Mouse (Mus musculus): ENCODE results near the gene Gh. TPM values are rescaled to one million over a fixed set of nuclear protein-coding genes. Genes with fewer than 3 reads are reported as not detected.

Gh gene
- polyA plus RNA-seq, 1 experiment from 2014 or later: not detected

GRCm38 (mm10) chr11:106260826-106261450, 40.7 kb downstream of the Gh start:
- no peak overlapping the region for H3K27ac ChIP-seq (ENCODE audit: low read depth, low read length)
- no peak overlapping the region for H3K4me2 ChIP-seq (replicated peaks; ENCODE audit: low read depth, low read length)
- 63% methylated on average over 14 of the region's 14 CpGs for WGBS
- no peak overlapping the region for H3K9ac ChIP-seq (ENCODE audit: low read depth, low read length)
- no peaks in the 10 kb centered on the region for H3K9me3 ChIP-seq (ENCODE audit: control insufficient read depth, low read length)
- no peaks in the 10 kb centered on the region for H3K27me3 ChIP-seq (ENCODE audit: control insufficient read depth, insufficient read depth, low read length)
- H3K4me3 ChIP-seq (ENCODE audit: low read length): no peak overlapping the region
- no peak for ATAC-seq (ENCODE audit: low FRiP score, low TSS enrichment)
- H3K36me3 ChIP-seq (ENCODE audit: control insufficient read depth, insufficient read depth, low read length): peaks cover 74% of the 10 kb centered on the region
- H3K4me1 ChIP-seq (ENCODE audit: control insufficient read depth, insufficient read depth, low read length): peaks cover 9% of the 10 kb centered on the region; the same call in 1 of the 2 replicates

GRCm38 (mm10) chr11:106256775-106257174, 44.9 kb downstream of the Gh start:
- Histone ChIP-seq H3K4me1 (ENCODE audit: control insufficient read depth, insufficient read depth, low read length) (peaks cover 15% of the 10 kb centered on the region; the same call in 1 of the 2 replicates), H3K9me3 (ENCODE audit: control insufficient read depth, low read length) (no peaks in the 10 kb centered on the region), H3K27me3 (ENCODE audit: control insufficient read depth, insufficient read depth, low read length) (no peaks in the 10 kb centered on the region), H3K9ac (ENCODE audit: low read depth, low read length) (peak overlapping the region; percentile 86; the same call in 1 of the 2 replicates), H3K36me3 (ENCODE audit: control insufficient read depth, insufficient read depth, low read length) (peaks cover 52% of the 10 kb centered on the region), H3K27ac (ENCODE audit: low read depth, low read length) (no peak overlapping the region), H3K4me3 (ENCODE audit: low read length) (peak overlapping the region; percentile 91), H3K4me2 (replicated peaks; ENCODE audit: low read depth, low read length) (peak overlapping the region; percentile 53)
- 72% methylated on average over 5 of the region's 5 CpGs for WGBS
- ATAC-seq (ENCODE audit: low FRiP score, low TSS enrichment): no peak

- Histone ChIP-seq H3K4me3 (ENCODE audit: low read length) (peak within 1 kb of the TSS; percentile 91), H3K36me3 (ENCODE audit: control insufficient read depth, insufficient read depth, low read length) (peaks cover 52% of the 10 kb centered on the region), H3K27ac (ENCODE audit: low read depth, low read length) (peak within 1 kb of the TSS; percentile 32; the same call in 1 of the 2 replicates), H3K4me2 (replicated peaks; ENCODE audit: low read depth, low read length) (peak within 1 kb of the TSS; percentile 83), H3K9me3 (ENCODE audit: control insufficient read depth, low read length) (no peaks in the 10 kb centered on the region), H3K27me3 (ENCODE audit: control insufficient read depth, insufficient read depth, low read length) (no peaks in the 10 kb centered on the region), H3K4me1 (ENCODE audit: control insufficient read depth, insufficient read depth, low read length) (peaks cover 15% of the 10 kb centered on the region; the same call in 1 of the 2 replicates), H3K9ac (ENCODE audit: low read depth, low read length) (peak within 1 kb of the TSS; percentile 86)
- ATAC-seq (ENCODE audit: low FRiP score, low TSS enrichment): peak; percentile 96
- WGBS: under 1% methylated on average over 42 of the region's 42 CpGs
Measured at GRCm38 (mm10) chr11:106255685-106256451, 45.8 kb downstream of the Gh start, which contains the start of the genes Ftsj3 and Psmc5. TSS of gene Ftsj3 (minus strand) at chr11:106256079. TSS of gene Psmc5 (plus strand) at chr11:106256154.

GRCm38 (mm10) chr11:106255174-106255573, 46.5 kb downstream of the Gh start:
- WGBS: 2% methylated on average over 22 of the region's 22 CpGs
- H3K27me3 ChIP-seq (ENCODE audit: control insufficient read depth, insufficient read depth, low read length): no peaks in the 10 kb centered on the region
- H3K36me3 ChIP-seq (ENCODE audit: control insufficient read depth, insufficient read depth, low read length): peaks cover 56% of the 10 kb centered on the region
- H3K9me3 ChIP-seq (ENCODE audit: control insufficient read depth, low read length): no peaks in the 10 kb centered on the region
- peak overlapping the region; percentile 83 for H3K4me2 ChIP-seq (replicated peaks; ENCODE audit: low read depth, low read length)
- H3K27ac ChIP-seq (ENCODE audit: low read depth, low read length): peak overlapping the region; percentile 32; the same call in 1 of the 2 replicates
- H3K4me3 ChIP-seq (ENCODE audit: low read length): peak overlapping the region; percentile 91
- peak; percentile 28; the same call in 1 of the 2 replicates for ATAC-seq (ENCODE audit: low FRiP score, low TSS enrichment)
- peaks cover 15% of the 10 kb centered on the region; the same call in 1 of the 2 replicates for H3K4me1 ChIP-seq (ENCODE audit: control insufficient read depth, insufficient read depth, low read length)
- H3K9ac ChIP-seq (ENCODE audit: low read depth, low read length): peak overlapping the region; percentile 86

- H3K9ac ChIP-seq (ENCODE audit: low read depth, low read length): peak overlapping the region; percentile 86
- H3K4me3 ChIP-seq (ENCODE audit: low read length): peak overlapping the region; percentile 91
- no peak overlapping the region for H3K27ac ChIP-seq (ENCODE audit: low read depth, low read length)
- H3K4me2 ChIP-seq (replicated peaks; ENCODE audit: low read depth, low read length): peak overlapping the region; percentile 83
- peaks cover 15% of the 10 kb centered on the region; the same call in 1 of the 2 replicates for H3K4me1 ChIP-seq (ENCODE audit: control insufficient read depth, insufficient read depth, low read length)
- H3K36me3 ChIP-seq (ENCODE audit: control insufficient read depth, insufficient read depth, low read length): peaks cover 60% of the 10 kb centered on the region
- H3K27me3 ChIP-seq (ENCODE audit: control insufficient read depth, insufficient read depth, low read length): no peaks in the 10 kb centered on the region
- H3K9me3 ChIP-seq (ENCODE audit: control insufficient read depth, low read length): no peaks in the 10 kb centered on the region
- ATAC-seq (ENCODE audit: low FRiP score, low TSS enrichment): no peak
- WGBS: 25% methylated on average over 2 of the region's 2 CpGs
Measured at GRCm38 (mm10) chr11:106254767-106255166, 46.9 kb downstream of the Gh start.

Other genes starting within 250 kb of the Gh start
- gene Taco1, start 235.8 kb downstream of the Gh start, polyA plus RNA-seq (2014; fragmentation: Nextera tagmentation; extraction: Ambion mirVana): 10.3 and 11.3 TPM in 2 replicates
- gene Map3k3, start 217.3 kb downstream of the Gh start, polyA plus RNA-seq (2014; fragmentation: Nextera tagmentation; extraction: Ambion mirVana): 23.2 and 25.7 TPM in 2 replicates
- gene Gm10840, start 141.0 kb downstream of the Gh start, polyA plus RNA-seq (2014; fragmentation: Nextera tagmentation; extraction: Ambion mirVana): not detected in 2 replicates
- 216 and 266 TPM in 2 replicates for gene Limd2, start 141.0 kb downstream of the Gh start, polyA plus RNA-seq (2014; fragmentation: Nextera tagmentation; extraction: Ambion mirVana)
- 29.1 and 33.5 TPM in 2 replicates for gene Strada, start 99.7 kb downstream of the Gh start, polyA plus RNA-seq (2014; fragmentation: Nextera tagmentation; extraction: Ambion mirVana)
- gene Ccdc47, start 85.5 kb downstream of the Gh start, polyA plus RNA-seq (2014; fragmentation: Nextera tagmentation; extraction: Ambion mirVana): 39.3 and 60.3 TPM in 2 replicates
- 43.1 and 71.8 TPM in 2 replicates for gene Ddx42, start 84.9 kb downstream of the Gh start, polyA plus RNA-seq (2014; fragmentation: Nextera tagmentation; extraction: Ambion mirVana)
- 39.1 and 72.1 TPM in 2 replicates for gene Ftsj3, start 45.8 kb downstream of the Gh start, polyA plus RNA-seq (2014; fragmentation: Nextera tagmentation; extraction: Ambion mirVana)
- gene Psmc5, start 45.7 kb downstream of the Gh start, polyA plus RNA-seq (2014; fragmentation: Nextera tagmentation; extraction: Ambion mirVana): 303 and 334 TPM in 2 replicates
- gene Smarcd2, start 28.9 kb downstream of the Gh start, polyA plus RNA-seq (2014; fragmentation: Nextera tagmentation; extraction: Ambion mirVana): 54.9 and 78.6 TPM in 2 replicates
- gene Tcam1, start 25.2 kb downstream of the Gh start, polyA plus RNA-seq (2014; fragmentation: Nextera tagmentation; extraction: Ambion mirVana): 0.81 and 1.2 TPM in 2 replicates
- 7.3 and 7.4 TPM in 2 replicates for gene Cd79b, start 12.9 kb upstream of the Gh start, polyA plus RNA-seq (2014; fragmentation: Nextera tagmentation; extraction: Ambion mirVana)
- gene Scn4a, start 51.4 kb upstream of the Gh start, polyA plus RNA-seq (2014; fragmentation: Nextera tagmentation; extraction: Ambion mirVana): 0.29 and 0.35 TPM in 2 replicates
- gene Prr29, start 63.6 kb upstream of the Gh start, polyA plus RNA-seq (2014; fragmentation: Nextera tagmentation; extraction: Ambion mirVana): 0.46 and 0.49 TPM in 2 replicates
- gene Icam2, start 86.2 kb upstream of the Gh start, polyA plus RNA-seq (2014; fragmentation: Nextera tagmentation; extraction: Ambion mirVana): 65.4 and 76.2 TPM in 2 replicates
- 4.0 and 9.0 TPM in 2 replicates for gene Ern1, start 186.0 kb upstream of the Gh start, polyA plus RNA-seq (2014; fragmentation: Nextera tagmentation; extraction: Ambion mirVana)